13 mouse cellular contexts compared by ENCODE assay signal in the genomic region with DNA sequence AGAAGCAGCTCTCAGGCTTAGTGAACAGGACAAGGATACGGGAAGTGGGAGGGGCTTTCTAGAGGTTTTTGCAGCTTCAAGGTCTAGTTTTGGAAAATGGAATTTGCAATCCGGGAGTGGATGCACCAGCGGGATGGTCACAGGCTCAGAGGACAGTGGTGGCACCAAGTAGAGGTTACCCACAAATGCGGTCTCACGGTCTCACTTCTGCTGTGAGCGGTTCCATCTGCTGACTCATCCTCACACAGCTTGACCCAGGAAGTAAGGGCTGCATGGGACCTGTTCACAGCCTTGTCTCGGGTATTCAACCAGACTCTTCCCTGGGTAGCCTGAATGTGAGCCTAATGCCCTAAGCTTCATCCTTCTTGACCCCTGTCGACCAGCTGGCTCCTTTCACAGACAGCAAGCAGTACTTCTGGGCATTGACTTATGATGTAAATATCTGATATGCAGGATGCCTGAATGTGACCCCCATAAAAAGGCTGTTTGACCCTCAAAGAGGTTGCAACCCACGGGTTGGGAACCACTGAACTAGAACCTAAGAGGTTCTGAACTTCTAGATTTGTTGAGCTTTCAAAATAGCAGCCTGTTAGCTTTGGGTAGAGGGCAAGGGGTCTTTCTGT. TPM values are rescaled to one million over a fixed set of nuclear protein-coding genes. Genes with fewer than 3 reads are reported as not detected.
DNase-seq lines count a peak whose midpoint lies in the region; ATAC-seq and TF ChIP-seq lines count a peak whose summit lies in the region.
"Had no signal": no experiment of that assay in that cellular context is flagged by ENCODE, and none has a peak within 500 bp of the region (broad histone marks: within the 10 kb centered on the region; RNA-seq: fewer than 3 reads in every experiment).

No protein-coding gene starts in this region.

- peak; percentile 33; the same call in 1 of the 2 replicates for ATAC-seq in kidney, embryonic 15.5 days (replicated peaks; ENCODE audit: low FRiP score)
- ATAC-seq in megakaryocyte progenitor cell, adult 5-6 weeks (replicated peaks; ENCODE audit: poor library complexity), result peak; percentile 72
- no peak for ATAC-seq in activated CD4-positive, CD25-positive, alpha-beta regulatory T cell, adult 4 months
- ATAC-seq: lung, postnatal 0 days; midbrain, embryonic 15.5 days had no signal

- TF ChIP-seq POLR2A in kidney, adult 2 months (IDR thresholded peaks at IDR 0.05; ENCODE audit: low read depth, low read length), result no peak

- 39% methylated on average over 9 of the region's 9 CpGs for WGBS in kidney, embryonic 15.5 days
- 42% methylated on average over 9 of the region's 9 CpGs for WGBS in kidney, adult 2 months

- no peak overlapping the region for H3K27ac ChIP-seq in kidney, embryonic 15.5 days
- no peak overlapping the region for H3K27ac ChIP-seq in kidney, adult 2 months (ENCODE audit: insufficient read depth, low read depth, low read length)
- H3K27ac ChIP-seq: hindbrain, embryonic 15.5 days; midbrain, embryonic 15.5 days had no signal

- no peaks in the 10 kb centered on the region for H3K27me3 ChIP-seq in kidney, embryonic 15.5 days
- no peaks in the 10 kb centered on the region for H3K27me3 ChIP-seq in kidney, adult 2 months (replicated peaks; ENCODE audit: control insufficient read depth, insufficient read depth, low read length)
- H3K27me3 ChIP-seq: hindbrain, embryonic 15.5 days; midbrain, embryonic 15.5 days had no signal

- H3K4me2 ChIP-seq in kidney, embryonic 15.5 days, result no peak overlapping the region
- H3K4me2 ChIP-seq: hindbrain, embryonic 15.5 days; midbrain, embryonic 15.5 days had no signal

- DNase-seq in kidney, adult 2 months, result no peak
- DNase-seq in MEL-GATA-1-ER (ENCODE audit: extremely low read depth, low read depth), result peak; percentile 76
- peak; percentile 58 for DNase-seq in liver
- no peak for DNase-seq in urinary bladder, adult 18-20 months (ENCODE audit: low spot score in 2 of 2)
- DNase-seq in gastrocnemius, postnatal 10 days, result no peak
- DNase-seq: left cerebral cortex, postnatal 4 days had no signal

- H3K36me3 ChIP-seq in kidney, embryonic 15.5 days, result no peaks in the 10 kb centered on the region
- no peaks in the 10 kb centered on the region for H3K36me3 ChIP-seq in kidney, adult 2 months (ENCODE audit: control insufficient read depth, insufficient read depth, low read length)
- H3K36me3 ChIP-seq: hindbrain, embryonic 15.5 days; midbrain, embryonic 15.5 days had no signal

- H3K9me3 ChIP-seq in kidney, embryonic 15.5 days (replicated peaks), result no peaks in the 10 kb centered on the region
- H3K9me3 ChIP-seq: hindbrain, embryonic 15.5 days; midbrain, embryonic 15.5 days had no signal

- H3K9ac ChIP-seq in kidney, embryonic 15.5 days, result no peak overlapping the region
- H3K9ac ChIP-seq: hindbrain, embryonic 15.5 days; midbrain, embryonic 15.5 days had no signal

- H3K4me3 ChIP-seq in kidney, embryonic 15.5 days (replicated peaks), result no peak overlapping the region
- no peak overlapping the region for H3K4me3 ChIP-seq in kidney, adult 2 months (ENCODE audit: insufficient read depth, low read depth, low read length)
- H3K4me3 ChIP-seq: erythroblast, embryonic 14.5 days; hindbrain, embryonic 15.5 days; midbrain, embryonic 15.5 days had no signal

- H3K4me1 ChIP-seq in kidney, embryonic 15.5 days, result peaks cover 20% of the 10 kb centered on the region
- H3K4me1 ChIP-seq in kidney, adult 2 months (ENCODE audit: control insufficient read depth, insufficient read depth, low read length), result no peaks in the 10 kb centered on the region
- H3K4me1 ChIP-seq: hindbrain, embryonic 15.5 days; midbrain, embryonic 15.5 days had no signal

- no peak for TF ChIP-seq CTCF in kidney, adult 2 months (conservative IDR thresholded peaks at IDR 0.05; ENCODE audit: insufficient read depth, insufficient read length, low read depth, low read length)

RNA-seq across cellular contexts. Expression of gene Slc30a1, which starts 30.8 kb away (rescaled TPM):
- polyA plus RNA-seq in kidney, embryonic 15.5 days (2015; fragmentation: Nextera tagmentation; extraction: Ambion mirVana), result 2.6 and 3.5 TPM in 2 replicates
- polyA plus RNA-seq in kidney, adult 2 months (2012; rRNA removed), result 18.1 and 19.9 TPM in 2 replicates
- total RNA-seq in megakaryocyte progenitor cell, adult 5-6 weeks (2015), result 4.7 TPM in 2 replicates
- 5.3 and 5.6 TPM in 2 replicates for total RNA-seq in megakaryocyte progenitor cell, adult 5-6 weeks (2017)
- polyA plus RNA-seq in activated CD4-positive, CD25-positive, alpha-beta regulatory T cell, adult 4 months (2017; shearing (Covaris generic)), result 1 to 10 TPM; 1.2 to 1.4 TPM
- total RNA-seq in gastrocnemius, postnatal 10 days (2021), result 1 to 10 TPM; 7.5 to 8.9 TPM

RNA-seq across cellular contexts. Expression of gene Nek2, which starts 54.5 kb away (rescaled TPM):
- polyA plus RNA-seq in kidney, embryonic 15.5 days (2015; fragmentation: Nextera tagmentation; extraction: Ambion mirVana), result 44.5 and 45.1 TPM in 2 replicates
- polyA plus RNA-seq in kidney, adult 2 months (2012; rRNA removed), result 0.47 and 0.52 TPM in 2 replicates
- total RNA-seq in megakaryocyte progenitor cell, adult 5-6 weeks (2015), result 22.4 and 23.4 TPM in 2 replicates
- total RNA-seq in megakaryocyte progenitor cell, adult 5-6 weeks (2017), result 35.8 and 36.8 TPM in 2 replicates
- polyA plus RNA-seq in activated CD4-positive, CD25-positive, alpha-beta regulatory T cell, adult 4 months (2017; shearing (Covaris generic)), result 1 to 10 TPM; 4.4 to 5.0 TPM
- 1 to 10 TPM; 4.7 to 4.9 TPM for total RNA-seq in gastrocnemius, postnatal 10 days (2021)

Comparison
In these comparisons a context has a peak if more than half of its experiments do, and no peak if none do; other contexts are left out.
1. DNase-seq: peak in MEL-GATA-1-ER (single experiment) and liver (single experiment); none in kidney, adult 2 months (single experiment), urinary bladder, adult 18-20 months (0 of 2) and gastrocnemius, postnatal 10 days (single experiment).